Mouse (Mus musculus): ENCODE results near the gene Map7d2.
"Not testable (repeated sequence)": the region's sequence is repeated elsewhere in the genome, so short reads cannot be mapped to it uniquely, and the experiment has no call there.

Gene Map7d2

GRCm38 (mm10) chrX:159414130-159414828, at the start of gene Map7d2:
Map7d2 (plus strand) TSS chrX:159414572.
- no peak for DNase-seq

GRCm38 (mm10) chrX:159371831-159372752, 42.3 kb upstream of the Map7d2 start, which contains the start of gene Eif1ax:
Eif1ax (plus strand) TSS chrX:159372178.
- DNase-seq, result peak; percentile 99

GRCm38 (mm10) chrX:159372753-159373144, 41.6 kb upstream of the Map7d2 start:
- no peak for DNase-seq

GRCm38 (mm10) chrX:159387105-159387504, 27.3 kb upstream of the Map7d2 start:
- no peak for DNase-seq

- DNase-seq, result no peak
These were observed 25.4 kb upstream of the Map7d2 start for GRCm38 (mm10) chrX:159388953-159389352.

- DNase-seq, result no peak
These were observed 23.9 kb upstream of the Map7d2 start for GRCm38 (mm10) chrX:159390347-159390962.

GRCm38 (mm10) chrX:159391239-159391638, 23.1 kb upstream of the Map7d2 start:
- DNase-seq, result no peak

- DNase-seq, result no peak
These were observed 5.1 kb upstream of the Map7d2 start for GRCm38 (mm10) chrX:159409253-159409652.

GRCm38 (mm10) chrX:159414829-159415673, 679 bp downstream of the Map7d2 start:
- no peak for DNase-seq

- DNase-seq, result not testable (repeated sequence)
These were observed 16.1 kb downstream of the Map7d2 start for GRCm38 (mm10) chrX:159430507-159430906.

GRCm38 (mm10) chrX:159442128-159442527, 27.8 kb downstream of the Map7d2 start:
- DNase-seq, result no peak

GRCm38 (mm10) chrX:159447133-159447532, 32.8 kb downstream of the Map7d2 start:
- DNase-seq, result no peak

- peak; percentile 85 for DNase-seq
These were observed 44.8 kb downstream of the Map7d2 start for GRCm38 (mm10) chrX:159459006-159459654.

GRCm38 (mm10) chrX:159474799-159475198, 60.4 kb downstream of the Map7d2 start:
- DNase-seq, result no peak

GRCm38 (mm10) chrX:159478243-159478940, 64.0 kb downstream of the Map7d2 start:
- DNase-seq, result not testable (repeated sequence)

GRCm38 (mm10) chrX:159484247-159484646, 69.9 kb downstream of the Map7d2 start:
- no peak for DNase-seq

- DNase-seq, result no peak
These were observed 88.8 kb downstream of the Map7d2 start for GRCm38 (mm10) chrX:159503181-159503580.

GRCm38 (mm10) chrX:159508331-159509036, 94.1 kb downstream of the Map7d2 start:
- DNase-seq, result no peak

- DNase-seq, result no peak
These were observed 94.7 kb downstream of the Map7d2 start for GRCm38 (mm10) chrX:159509042-159509441.

Data from heart, adult 11 months (tissue).